In genomic region chr7:126949403-126949792, GRCm38 (mm10) we compare ENCODE assay signal across 8 mouse cellular contexts. TPM values are rescaled to one million over a fixed set of nuclear protein-coding genes. Genes with fewer than 3 reads are reported as not detected.
DNase-seq lines count a peak whose midpoint lies in the region; ATAC-seq lines count a peak whose summit lies in the region.

Gene Asphd1, minus strand, starts transcription at chr7:126949582.

- DNase-seq in heart, postnatal 25 days (ENCODE audit: low spot score) = no peak
- peak; percentile 80 for DNase-seq in brain, adult 2 months (ENCODE audit: low read depth, low spot score)
- peak; percentile 67 to 80 for DNase-seq in left cerebral cortex, postnatal 36 days (ENCODE audit: low spot score in 2 of 2)
- peak; percentile 74 for DNase-seq in right cerebral cortex, adult 18-20 months
- DNase-seq in thymus, postnatal 36 days = no peak
- no peak for DNase-seq in Muller cell, postnatal 12 days (ENCODE audit: inconsistent ontology term)

- H3K4me1 ChIP-seq in heart, embryonic 14.5 days (ENCODE audit: control insufficient read depth in 2 of 2, insufficient read depth in 2 of 2, low read length in 2 of 2) = peaks cover 4 to 9% of the 10 kb centered on the region in 2 experiments; a peak in 2 of 4 replicates

- peak within 1 kb of the TSS; percentile 39 to 46 for H3K4me3 ChIP-seq in heart, embryonic 14.5 days (ENCODE audit: control insufficient read depth in 1 of 2, insufficient read depth in 1 of 2, low read depth in 1 of 2, low read length in 2 of 2)

- H3K9ac ChIP-seq in heart, embryonic 14.5 days (ENCODE audit: low read length) = peak within 1 kb of the TSS; percentile 39; the same call in 1 of the 2 replicates

- WGBS in heart, embryonic 14.5 days = 1% methylated on average over 21 of the region's 21 CpGs

- peaks cover 11% of the 10 kb centered on the region; the same call in 1 of the 2 replicates for H3K36me3 ChIP-seq in heart, embryonic 14.5 days (ENCODE audit: control insufficient read depth, insufficient read depth, low read length)

- no peak within 1 kb of the TSS for H3K27ac ChIP-seq in heart, embryonic 14.5 days (replicated peaks in 1 of 2; ENCODE audit: control insufficient read depth in 1 of 2, insufficient read depth in 1 of 2, low read depth in 2 of 2, low read length in 2 of 2)

- ATAC-seq in heart, embryonic 14.5 days (ENCODE audit: insufficient number of reproducible peaks, insufficient read depth, low FRiP score, low read depth) = no peak; the same call in none of the 2 replicates
- ATAC-seq in granulocyte monocyte progenitor cell, adult 5-6 weeks (replicated peaks; ENCODE audit: poor library complexity, severe bottlenecking) = 0 out of 2 replicates have a peak, but pooled peaks have one; percentile 0

- intact Hi-C loops in heart, postnatal 25 days (cut with DNase I) = loop anchor here (2.0 to 5.0 kb wide), 2 partner anchors 122 to 155 kb away; no protein-coding TSS in a partner anchor
- intact Hi-C loops in left cerebral cortex, postnatal 36 days (cut with DNase I) = no loop called here

- peak within 1 kb of the TSS; percentile 95 for H3K4me2 ChIP-seq in heart, embryonic 14.5 days (ENCODE audit: low read length)

- peaks cover 35% of the 10 kb centered on the region for H3K27me3 ChIP-seq in heart, embryonic 14.5 days (ENCODE audit: control insufficient read depth, insufficient read depth, low read length)

- no peaks in the 10 kb centered on the region for H3K9me3 ChIP-seq in heart, embryonic 14.5 days (ENCODE audit: control insufficient read depth, low read length)

RNA-seq across cellular contexts. Expression of gene Asphd1, which starts in this region (rescaled TPM):
- polyA plus RNA-seq in heart, embryonic 14.5 days (2014; fragmentation: Nextera tagmentation; extraction: Ambion mirVana) = not detected in 2 replicates
- total RNA-seq in heart, postnatal 25 days (2021) = not detected
- total RNA-seq in granulocyte monocyte progenitor cell, adult 5-6 weeks (2014; fragmentation: Nextera tagmentation) = not detected in 2 replicates
- not detected in 2 replicates for total RNA-seq in granulocyte monocyte progenitor cell, adult 5-6 weeks (2017)
- total RNA-seq in left cerebral cortex, postnatal 36 days (2021) = 10 to 100 TPM; 47.2 to 53.0 TPM

Comparison
In these comparisons a context has a peak if more than half of its experiments do, and no peak if none do; other contexts are left out.
1. RNA of gene Asphd1 (total RNA-seq): 47.2 to 53.0 TPM in left cerebral cortex, postnatal 36 days; not detected in heart, postnatal 25 days and not detected in granulocyte monocyte progenitor cell, adult 5-6 weeks; every median in the first group is over 10 times any median in the second.
2. Peak in ATAC-seq in granulocyte monocyte progenitor cell, adult 5-6 weeks; RNA of the gene not detected or under 1 TPM.
3. DNase-seq: peak in brain, adult 2 months (single experiment), left cerebral cortex, postnatal 36 days (2 of 2) and right cerebral cortex, adult 18-20 months (single experiment); none in heart, postnatal 25 days (single experiment), thymus, postnatal 36 days (0 of 2) and Muller cell, postnatal 12 days (single experiment).